Mouse (Mus musculus) heart, adult 11 months (tissue): ENCODE data around the gene Gm20721.
A peak's percentile ranks its signal among the peaks of the same experiment; 100 is the strongest.

ENCODE experiments used
- DNase-seq: peaks from one replicate; pipeline ENCODE4 v3.0.0; 2022

The Gm20721 gene

GRCm38 (mm10) chr2:174346612-174346998 is at the start of gene Gm20721:
Gene Gm20721 (minus strand): TSS chr2:174346712.
- DNase-seq, result peak; percentile 78

GRCm38 (mm10) chr2:174393383-174393782 is 46.9 kb upstream of the Gm20721 start:
- DNase-seq, result peak; percentile 76

DNA sequence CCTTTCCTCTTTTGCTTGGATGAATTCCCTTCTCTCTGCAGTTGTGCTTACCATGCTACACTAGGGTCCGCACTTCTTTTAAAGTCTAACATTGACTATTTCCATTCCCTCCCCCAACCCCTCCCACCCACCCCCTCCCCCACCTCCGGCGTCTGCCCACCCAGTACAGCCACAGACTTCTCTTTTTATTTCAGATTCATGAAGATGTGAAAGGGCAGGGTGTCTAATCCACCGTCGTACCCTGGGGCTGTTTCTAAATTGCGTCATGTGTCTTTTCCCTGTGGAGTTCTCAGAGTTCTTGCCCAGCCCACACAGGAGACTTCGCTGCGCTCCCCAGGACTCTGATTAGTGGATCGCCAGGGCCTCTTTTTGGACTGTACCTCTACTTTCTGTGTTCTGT is 46.0 kb upstream of the Gm20721 start:
- DNase-seq, result peak; percentile 59

DNA sequence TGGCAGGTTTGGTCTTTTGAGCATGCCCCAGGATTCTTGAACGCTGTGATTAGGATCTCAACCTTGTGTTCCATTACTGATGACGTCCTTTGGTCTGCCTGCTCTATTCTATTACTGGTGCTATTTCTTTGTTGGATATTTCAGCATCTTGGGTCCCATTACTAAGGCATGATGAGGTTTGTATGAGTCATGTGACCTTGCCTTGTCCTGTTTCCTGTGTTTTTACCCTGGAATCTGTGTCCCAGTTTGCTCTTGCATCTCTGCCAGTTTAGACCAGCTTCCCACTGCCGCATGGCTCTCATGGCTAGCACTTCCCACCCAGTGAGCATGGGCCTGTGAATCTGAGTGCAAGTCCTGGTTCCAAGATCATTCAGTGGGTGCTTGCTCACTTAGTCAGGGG is 45.4 kb upstream of the Gm20721 start:
- DNase-seq, result peak; percentile 52

- no peak for DNase-seq
Observed at GRCm38 (mm10) chr2:174381021-174381420, 34.5 kb upstream of the Gm20721 start.

GRCm38 (mm10) chr2:174366571-174366970 is 20.1 kb upstream of the Gm20721 start:
- no peak for DNase-seq

- DNase-seq, result no peak
Observed at GRCm38 (mm10) chr2:174359656-174360055, 13.1 kb upstream of the Gm20721 start.

GRCm38 (mm10) chr2:174358516-174358915 is 12.0 kb upstream of the Gm20721 start:
- DNase-seq, result peak; percentile 75

GRCm38 (mm10) chr2:174346999-174347668 is 622 bp upstream of the Gm20721 start:
- peak; percentile 86 for DNase-seq

GRCm38 (mm10) chr2:174344996-174345395 is 1.5 kb downstream of the Gm20721 start:
- DNase-seq, result peak; percentile 93

DNA sequence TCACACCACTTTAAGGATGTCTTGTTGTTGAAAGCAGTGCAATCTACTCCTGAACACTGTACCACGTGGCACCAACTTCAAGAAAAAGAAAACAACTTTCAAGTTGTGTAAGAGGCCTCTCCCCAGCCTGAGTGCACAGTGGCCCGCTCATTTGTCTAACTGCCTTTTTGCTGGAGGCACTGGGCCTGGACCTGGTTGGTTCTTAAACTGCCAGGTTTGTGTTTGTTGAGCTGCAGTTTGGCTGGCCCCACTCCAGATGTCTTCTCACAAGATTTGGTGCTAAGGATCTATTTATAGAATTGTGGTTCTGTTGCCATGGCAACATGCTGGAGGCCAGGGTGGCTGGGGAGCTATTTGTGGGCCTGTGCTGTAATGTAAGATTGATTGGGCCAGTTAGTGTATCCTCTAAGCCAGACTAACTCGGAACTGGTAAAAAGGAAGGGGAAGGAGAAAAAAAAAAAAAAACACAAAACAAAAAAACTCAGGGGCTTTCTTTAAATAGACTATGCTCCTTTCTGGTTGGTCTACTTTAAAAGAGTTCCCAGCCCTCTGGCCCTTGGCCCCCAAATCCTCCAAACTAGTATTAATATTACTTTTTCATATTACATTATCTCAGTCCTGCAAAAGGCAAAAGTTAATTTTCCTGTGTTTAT is 2.4 kb downstream of the Gm20721 start:
- DNase-seq, result peak; percentile 99

- peak; percentile 93 for DNase-seq
Observed at GRCm38 (mm10) chr2:174343566-174343965, 2.9 kb downstream of the Gm20721 start.

- DNase-seq, result peak; percentile 93
Observed at GRCm38 (mm10) chr2:174342793-174343400, 3.6 kb downstream of the Gm20721 start.

DNA sequence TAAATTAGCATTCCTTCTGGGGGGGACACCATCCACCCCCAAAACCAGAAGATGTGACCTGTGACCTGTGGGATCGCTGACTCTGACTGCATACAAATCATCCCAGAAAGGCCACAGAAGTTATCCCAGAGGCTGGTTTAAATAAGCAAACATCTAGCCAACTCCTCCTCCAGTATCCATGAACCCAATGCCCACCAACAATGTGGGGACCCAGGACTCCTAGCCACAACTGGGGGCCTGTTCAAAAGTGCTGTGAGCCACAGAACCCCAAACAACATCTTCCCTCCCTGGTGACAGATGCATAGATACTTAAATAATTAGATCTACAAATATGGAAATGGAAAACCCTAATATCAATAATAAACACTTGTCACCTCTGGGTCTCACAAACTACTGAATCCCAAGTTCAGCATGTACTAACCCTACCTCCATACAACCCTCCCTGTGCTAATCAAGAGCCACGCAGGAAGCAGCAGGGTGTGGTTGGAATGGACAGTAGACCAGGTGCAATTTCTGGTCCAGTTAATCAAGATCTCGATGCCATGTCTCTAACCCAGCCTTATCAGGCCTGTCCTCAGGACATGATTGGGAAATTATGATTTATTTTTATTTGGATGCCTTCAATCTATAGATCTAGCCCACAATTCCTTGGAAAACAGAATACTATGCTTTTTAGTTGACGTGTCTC is 5.5 kb downstream of the Gm20721 start:
- peak; percentile 90 for DNase-seq

- peak; percentile 82 for DNase-seq
Observed at GRCm38 (mm10) chr2:174340229-174340892, 6.2 kb downstream of the Gm20721 start.

- DNase-seq, result peak; percentile 93
Observed at GRCm38 (mm10) chr2:174339701-174340100, 6.8 kb downstream of the Gm20721 start.

- DNase-seq, result peak; percentile 89
Observed at GRCm38 (mm10) chr2:174337275-174337674, 9.2 kb downstream of the Gm20721 start.

DNA sequence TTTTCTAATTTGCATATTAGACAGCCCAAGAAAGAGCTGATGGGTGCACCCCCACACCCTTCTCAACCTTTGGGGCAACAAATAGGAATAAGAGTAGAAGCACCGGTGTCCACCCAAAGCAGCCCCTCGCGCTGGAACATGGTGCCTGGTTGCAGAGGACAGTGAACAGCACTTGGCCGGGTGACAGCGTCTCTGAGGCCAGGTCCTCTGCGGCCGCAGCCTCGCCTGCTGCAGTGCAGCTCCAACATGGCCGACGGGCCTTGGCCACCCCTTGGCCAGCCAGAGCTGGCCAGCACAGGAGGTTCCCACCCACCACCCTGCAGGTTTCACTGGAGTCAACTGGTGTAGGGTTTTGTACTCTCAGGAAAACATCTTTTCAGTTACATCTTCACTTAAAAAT is 12.1 kb downstream of the Gm20721 start:
- DNase-seq, result peak; percentile 94

GRCm38 (mm10) chr2:174333239-174333890 is 13.1 kb downstream of the Gm20721 start:
- DNase-seq, result peak; percentile 89

- DNase-seq, result no peak
Observed at GRCm38 (mm10) chr2:174331282-174332030, 15.1 kb downstream of the Gm20721 start.

GRCm38 (mm10) chr2:174330616-174331191 is 15.8 kb downstream of the Gm20721 start:
- peak; percentile 99 for DNase-seq
